ENCODE assay signal across 22 mouse cellular contexts in genomic region chr1:82792238-82792637, GRCm38 (mm10). TPM values are rescaled to one million over a fixed set of nuclear protein-coding genes. Genes with fewer than 3 reads are reported as not detected.
"Had no signal": no experiment of that assay in that cellular context is flagged by ENCODE, and none has a peak within 500 bp of the region (broad histone marks: within the 10 kb centered on the region; RNA-seq: fewer than 3 reads in every experiment).

No protein-coding gene starts in this region.

- H3K27me3 ChIP-seq: neural tube, embryonic 13.5 days had no signal

- H3K27ac ChIP-seq: limb, embryonic 10.5 days; midbrain, embryonic 12.5 days; neural tube, embryonic 13.5 days had no signal

- ATAC-seq: intestine, embryonic 16.5 days; lung, postnatal 0 days; midbrain, embryonic 16.5 days had no signal

- H3K4me3 ChIP-seq: limb, embryonic 10.5 days; midbrain, embryonic 12.5 days; neural tube, embryonic 13.5 days had no signal

- H3K9me3 ChIP-seq: limb, embryonic 10.5 days; midbrain, embryonic 12.5 days; neural tube, embryonic 13.5 days had no signal

- H3K4me1 ChIP-seq: limb, embryonic 10.5 days; midbrain, embryonic 12.5 days had no signal

- DNase-seq: kidney, adult 8-10 months; kidney, postnatal 25 days; lung, adult 2 months; retina, postnatal 1 day; right cerebral cortex, postnatal 4 days; spleen, adult 18-20 months; thymus, adult 18-20 months; thymus, postnatal 14 days had no signal

- H3K36me3 ChIP-seq: limb, embryonic 10.5 days; midbrain, embryonic 12.5 days; neural tube, embryonic 13.5 days had no signal

- H3K4me2 ChIP-seq: midbrain, embryonic 12.5 days; neural tube, embryonic 13.5 days had no signal

- H3K9ac ChIP-seq: midbrain, embryonic 12.5 days; neural tube, embryonic 13.5 days had no signal

RNA-seq across cellular contexts. Expression of gene Gm47791, which starts 21.2 kb away (rescaled TPM):
- total RNA-seq: layer of hippocampus, adult 18-20 months; layer of hippocampus, postnatal 14 days; left cerebral cortex, adult 18-20 months; left cerebral cortex, postnatal 10 days; megakaryocyte-erythroid progenitor cell, adult 5-6 weeks had no signal
- polyA plus RNA-seq: intestine, embryonic 16.5 days; kidney, embryonic 16.5 days; limb, embryonic 10.5 days; limb, embryonic 14.5 days; lung, adult 2 months; lung, postnatal 0 days; midbrain, embryonic 12.5 days; midbrain, embryonic 16.5 days; neural tube, embryonic 13.5 days; stomach, embryonic 14.5 days had no signal

RNA-seq across cellular contexts. Expression of gene Tm4sf20, which starts 24.0 kb away (rescaled TPM):
- total RNA-seq: layer of hippocampus, adult 18-20 months; layer of hippocampus, postnatal 14 days; left cerebral cortex, adult 18-20 months; left cerebral cortex, postnatal 10 days; megakaryocyte-erythroid progenitor cell, adult 5-6 weeks had no signal
- polyA plus RNA-seq: limb, embryonic 10.5 days; limb, embryonic 14.5 days; lung, adult 2 months had no signal
